Mouse (Mus musculus): ENCODE results near the gene Gm21969.

DNA sequence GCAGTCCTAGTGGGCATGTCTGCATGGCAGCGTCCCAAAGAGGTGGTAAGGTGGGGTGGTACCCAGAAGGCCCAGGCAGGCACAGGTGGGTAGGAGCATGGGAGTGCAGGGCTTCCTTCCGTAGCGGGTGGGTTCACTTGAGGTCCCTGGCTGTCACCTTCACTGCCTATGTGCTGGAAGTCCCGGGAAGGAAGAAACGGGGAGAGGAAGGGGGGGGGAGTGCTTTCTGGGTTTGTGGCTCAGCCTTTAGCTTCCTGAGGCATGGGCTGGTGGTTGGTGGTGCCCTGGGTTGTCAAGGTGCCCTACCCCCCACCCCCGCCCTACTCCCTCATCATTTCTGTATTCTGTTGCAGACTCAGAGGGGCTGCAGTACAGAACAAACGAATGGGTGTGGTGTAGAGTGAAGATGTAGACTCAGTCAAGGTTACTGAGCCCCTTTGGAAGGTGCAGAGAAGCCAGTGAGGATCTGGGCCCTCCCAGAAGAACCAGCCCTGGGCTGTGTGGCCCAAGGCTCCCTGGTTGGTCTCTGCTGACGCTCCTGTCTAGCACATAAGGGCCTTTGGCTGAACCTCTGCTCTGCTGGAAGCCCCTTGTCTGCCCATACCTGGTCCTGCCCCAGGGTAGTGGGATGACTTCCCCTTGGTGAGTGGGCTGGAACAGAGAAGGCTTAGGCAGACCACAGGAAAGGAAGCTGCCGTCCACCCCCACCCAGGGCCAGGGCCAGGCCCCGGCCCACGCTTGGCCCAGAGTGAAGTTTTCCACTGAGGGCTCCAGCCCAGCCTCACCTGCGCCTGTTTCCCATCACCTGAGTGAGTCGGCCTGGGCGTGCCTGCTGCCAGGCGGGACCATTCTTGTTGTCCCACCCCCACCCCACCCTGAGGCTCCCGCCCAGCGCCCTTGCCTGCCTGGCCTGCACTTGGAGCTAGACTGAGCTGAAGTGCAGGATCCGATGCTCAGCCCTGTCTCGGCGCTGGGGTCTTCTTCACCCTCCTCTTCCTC lies 5.4 kb upstream of the Gm21969 start:
- TF ChIP-seq POLR2A (IDR thresholded peaks at IDR 0.05; ENCODE audit: low read depth, low read length) (no peak), CTCF (conservative IDR thresholded peaks at IDR 0.05; ENCODE audit: insufficient read depth, insufficient read length, low read depth, low read length) (no peak)

All from kidney, adult 2 months (tissue).